Mouse (Mus musculus) kidney, adult 2 months (tissue): Measurements from ENCODE around the gene Eogt. TPM values are rescaled to one million over a fixed set of nuclear protein-coding genes. Genes with fewer than 3 reads are reported as not detected.

Experiments
- DNase-seq: peaks from one replicate; pipeline ENCODE4 v3.0.0; 2021
- H3K27ac ChIP-seq: fragments of 200-500 bp; 2 replicates; pipeline ENCODE4 v1.5.1; 2012; ENCODE audit warnings: low read depth, low read length, control low read depth, inconsistent platforms; ENCODE audit not compliant: insufficient read depth
- H3K27me3 ChIP-seq: fragments of 200-500 bp; replicated peaks from 2 replicates; pipeline ENCODE4 v1.6.1; 2012; ENCODE audit warnings: mild to moderate bottlenecking, moderate library complexity, low read length, inconsistent platforms; ENCODE audit not compliant: control insufficient read depth, insufficient read depth
- H3K36me3 ChIP-seq: fragments of 200-500 bp; 2 replicates; pipeline ENCODE4 v1.6.1; 2012; ENCODE audit warnings: mild to moderate bottlenecking, moderate library complexity, low read length, inconsistent platforms; ENCODE audit not compliant: control insufficient read depth, insufficient read depth
- H3K4me1 ChIP-seq: fragments of 200-500 bp; 2 replicates; pipeline ENCODE4 v1.6.1; 2011; ENCODE audit warnings: low read length; ENCODE audit not compliant: control insufficient read depth, insufficient read depth
- H3K4me3 ChIP-seq: fragments of 200-500 bp; 2 replicates; pipeline ENCODE4 v1.5.1; 2011; ENCODE audit warnings: mild to moderate bottlenecking, low read depth, low read length, control low read depth; ENCODE audit not compliant: insufficient read depth
- CTCF ChIP-seq: fragments of 200-500 bp; conservative IDR thresholded peaks from 2 replicates; pipeline ENCODE4 v1.5.1; 2011; ENCODE audit warnings: low read depth, mild to moderate bottlenecking, control low read depth, low read length, moderate library complexity, mixed read lengths; ENCODE audit not compliant: insufficient read depth, insufficient read length
- POLR2A ChIP-seq: fragments of 200-500 bp; IDR thresholded peaks from one replicate; pipeline ENCODE4 v1.6.1; 2011; ENCODE audit warnings: low read depth, low read length, control low read depth
- WGBS: fragments of 180-500 bp; shearing (Covaris S2); methylation state at CpG from one replicate; pipeline ENCODE4 v1.1.7; 2018; 5-methylcytosine and 5-hydroxymethylcytosine counted together
- polyA plus RNA-seq: library from polyadenylated mRNA; depleted of rRNA; stranded (reverse); fragments of >200 nt; gene quantifications from 2 replicates; pipeline ENCODE4 v1.2.3, GENCODE M21; 2012

Eogt gene
- polyA plus RNA-seq, 1 experiment, result 13.9 TPM

DNA sequence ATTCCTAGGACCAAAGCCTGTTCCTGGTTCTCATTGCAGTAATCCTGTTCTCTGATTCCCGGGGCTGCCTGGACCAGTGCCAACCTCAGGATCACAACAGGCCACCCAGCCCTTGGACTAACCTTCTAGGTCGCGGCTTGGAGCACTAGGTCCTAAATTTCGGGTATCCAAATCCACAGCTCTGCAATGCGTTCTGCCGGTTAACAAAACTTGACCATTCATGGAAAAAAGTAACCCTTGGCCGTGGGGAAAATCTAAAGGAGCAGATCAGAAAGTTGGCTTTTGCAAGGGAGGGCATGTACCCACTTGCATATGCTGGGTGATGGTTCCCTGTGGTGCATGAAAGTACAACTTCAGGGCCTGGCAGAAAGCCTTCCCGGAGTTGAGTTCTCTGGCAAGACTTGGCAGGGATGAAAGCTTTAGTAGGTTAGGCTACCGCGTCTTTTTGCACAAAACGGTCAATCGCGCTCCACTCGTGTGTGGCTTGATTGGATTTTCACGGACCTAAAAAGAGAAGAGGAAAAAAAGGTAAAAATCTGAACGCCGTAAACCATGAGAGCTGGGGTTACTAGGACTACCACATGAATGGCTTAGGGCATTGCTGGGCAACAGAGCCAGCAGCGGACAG, 1.1 kb downstream of the Eogt start:
- TF ChIP-seq CTCF (no peak), POLR2A (no peak)
- 6% methylated on average over 18 of the region's 18 CpGs for WGBS
- Histone ChIP-seq H3K27me3 (no peaks in the 10 kb centered on the region), H3K4me1 (peaks cover 7% of the 10 kb centered on the region; the same call in 1 of the 2 replicates), H3K36me3 (no peaks in the 10 kb centered on the region; the same call in none of the 2 replicates), H3K27ac (peak overlapping the region; percentile 71), H3K4me3 (peak overlapping the region; percentile 70)
- DNase-seq, result peak; percentile 77

GRCm38 (mm10) chr6:97145156-97145555, 3.8 kb downstream of the Eogt start:
- TF ChIP-seq CTCF, result no peak
- no peak for TF ChIP-seq POLR2A
- Histone ChIP-seq H3K27me3 (no peaks in the 10 kb centered on the region), H3K27ac (0 out of 2 replicates have a peak overlapping the region, but pooled peaks have one; percentile 41), H3K4me3 (no peak overlapping the region), H3K36me3 (no peaks in the 10 kb centered on the region; the same call in none of the 2 replicates), H3K4me1 (peaks cover 7% of the 10 kb centered on the region; the same call in 1 of the 2 replicates)
- 77% methylated on average over 7 of the region's 7 CpGs for WGBS
- DNase-seq, result no peak

- H3K4me3 ChIP-seq, result no peak overlapping the region
- peak; percentile 91 for DNase-seq
- 41% methylated on average over 7 of the region's 7 CpGs for whole genome bisulfite sequencing
- H3K27me3 ChIP-seq, result no peaks in the 10 kb centered on the region
- TF ChIP-seq CTCF (no peak), POLR2A (no peak)
- H3K36me3 ChIP-seq, result peaks cover 3% of the 10 kb centered on the region
- H3K4me1 ChIP-seq, result peaks cover 7% of the 10 kb centered on the region; the same call in 1 of the 2 replicates
- peak overlapping the region; percentile 41; the same call in 1 of the 2 replicates for H3K27ac ChIP-seq
Observed at GRCm38 (mm10) chr6:97144359-97144758, 4.6 kb downstream of the Eogt start.

DNA sequence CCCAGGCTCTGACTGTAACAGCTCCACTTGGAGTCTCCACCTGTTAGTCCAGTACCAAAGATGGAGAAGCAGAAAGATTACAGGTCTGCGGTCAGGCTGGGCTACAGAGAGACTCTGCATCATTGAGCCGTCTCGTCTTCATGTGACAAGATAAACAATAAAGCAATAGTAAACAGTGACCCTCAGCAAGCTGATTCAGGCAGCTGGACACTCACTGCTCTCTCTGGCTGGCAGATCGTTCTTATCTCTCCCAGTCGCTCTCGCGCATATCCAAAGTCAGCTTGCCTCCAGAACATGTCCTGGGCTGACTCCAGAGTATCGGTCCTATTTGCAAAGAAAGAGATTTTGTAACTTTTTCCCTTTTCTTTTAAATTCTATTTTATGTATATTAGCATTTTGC, 6.4 kb downstream of the Eogt start:
- WGBS, result 76% methylated on average over 8 of the region's 8 CpGs
- no peak for DNase-seq

DNA sequence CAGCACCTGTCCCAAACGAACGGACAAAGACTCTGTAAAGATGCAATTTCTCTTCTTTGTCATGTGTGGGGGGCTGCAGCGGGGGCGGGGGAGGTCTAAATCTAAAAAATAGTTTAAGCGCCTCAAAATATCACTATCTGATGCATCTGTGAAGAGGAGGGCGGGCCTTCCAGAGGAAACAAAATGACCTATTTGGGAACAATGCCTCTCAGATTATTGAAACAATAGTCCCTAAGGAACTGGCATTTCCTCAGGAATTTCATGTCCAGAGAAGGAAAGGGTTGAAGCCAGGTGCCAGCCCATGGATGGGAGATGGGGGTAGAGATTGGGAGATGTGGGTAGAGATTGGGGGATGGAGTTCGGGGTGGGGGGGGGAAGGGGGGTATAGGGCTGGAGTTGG, 7.2 kb downstream of the Eogt start:
- no peaks in the 10 kb centered on the region for H3K4me1 ChIP-seq
- 73% methylated on average over 7 of the region's 7 CpGs for WGBS
- TF ChIP-seq POLR2A (no peak), CTCF (no peak)
- H3K27ac ChIP-seq, result peak overlapping the region; percentile 28; the same call in 1 of the 2 replicates
- no peaks in the 10 kb centered on the region for H3K27me3 ChIP-seq
- peaks cover 3% of the 10 kb centered on the region for H3K36me3 ChIP-seq
- no peak overlapping the region for H3K4me3 ChIP-seq
- peak; percentile 45 for DNase-seq

More for the DNA sequence above, 6.4 kb downstream of the Eogt start:
- Histone ChIP-seq H3K36me3 (peaks cover 3% of the 10 kb centered on the region), H3K4me3 (no peak overlapping the region), H3K4me1 (peaks cover 3% of the 10 kb centered on the region; the same call in 1 of the 2 replicates), H3K27me3 (no peaks in the 10 kb centered on the region), H3K27ac (no peak overlapping the region)
- TF ChIP-seq CTCF (no peak), POLR2A (no peak)

DNA sequence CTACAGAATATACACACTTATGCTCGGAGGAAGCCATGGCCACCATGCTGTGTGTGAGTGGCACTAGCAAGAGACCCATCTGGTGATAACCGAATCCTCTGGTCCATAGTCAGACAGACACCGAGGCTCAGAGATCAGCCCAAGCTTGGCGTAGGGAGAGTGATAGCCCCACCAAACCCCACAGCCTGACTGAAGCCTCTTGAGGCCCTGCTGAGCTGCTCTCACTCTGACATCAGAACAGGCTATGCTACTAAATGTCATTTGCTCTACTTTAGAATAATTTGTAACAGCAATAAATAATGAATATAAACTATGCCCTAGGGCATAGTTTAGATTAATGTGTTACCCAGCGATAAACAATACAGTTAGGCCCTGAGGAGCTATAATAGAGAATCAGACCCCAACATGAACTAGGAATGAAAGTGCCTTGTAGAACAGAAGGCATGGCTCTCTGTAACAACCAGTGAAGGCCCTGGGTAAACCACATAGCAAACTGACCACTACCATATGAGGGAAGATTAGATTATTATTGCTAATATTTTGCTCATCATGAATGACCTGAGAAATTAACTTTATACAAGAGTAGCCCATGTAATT, 16.2 kb downstream of the Eogt start:
- 68% methylated on average over 5 of the region's 5 CpGs for WGBS
- TF ChIP-seq CTCF, result no peak
- no peak for TF ChIP-seq POLR2A
- no peaks in the 10 kb centered on the region for H3K27me3 ChIP-seq
- H3K36me3 ChIP-seq, result peaks cover 9% of the 10 kb centered on the region
- no peak overlapping the region for H3K4me3 ChIP-seq
- H3K4me1 ChIP-seq, result no peaks in the 10 kb centered on the region
- DNase-seq, result no peak
- H3K27ac ChIP-seq, result no peak overlapping the region

GRCm38 (mm10) chr6:97131808-97132207, 17.2 kb downstream of the Eogt start:
- Histone ChIP-seq H3K27me3 (no peaks in the 10 kb centered on the region), H3K27ac (no peak overlapping the region), H3K4me1 (no peaks in the 10 kb centered on the region), H3K4me3 (no peak overlapping the region), H3K36me3 (peaks cover 9% of the 10 kb centered on the region)
- no peak for TF ChIP-seq CTCF
- TF ChIP-seq POLR2A, result no peak
- DNase-seq, result no peak
- WGBS, result 42% methylated on average over 4 of the region's 4 CpGs
